In the genomic region with DNA sequence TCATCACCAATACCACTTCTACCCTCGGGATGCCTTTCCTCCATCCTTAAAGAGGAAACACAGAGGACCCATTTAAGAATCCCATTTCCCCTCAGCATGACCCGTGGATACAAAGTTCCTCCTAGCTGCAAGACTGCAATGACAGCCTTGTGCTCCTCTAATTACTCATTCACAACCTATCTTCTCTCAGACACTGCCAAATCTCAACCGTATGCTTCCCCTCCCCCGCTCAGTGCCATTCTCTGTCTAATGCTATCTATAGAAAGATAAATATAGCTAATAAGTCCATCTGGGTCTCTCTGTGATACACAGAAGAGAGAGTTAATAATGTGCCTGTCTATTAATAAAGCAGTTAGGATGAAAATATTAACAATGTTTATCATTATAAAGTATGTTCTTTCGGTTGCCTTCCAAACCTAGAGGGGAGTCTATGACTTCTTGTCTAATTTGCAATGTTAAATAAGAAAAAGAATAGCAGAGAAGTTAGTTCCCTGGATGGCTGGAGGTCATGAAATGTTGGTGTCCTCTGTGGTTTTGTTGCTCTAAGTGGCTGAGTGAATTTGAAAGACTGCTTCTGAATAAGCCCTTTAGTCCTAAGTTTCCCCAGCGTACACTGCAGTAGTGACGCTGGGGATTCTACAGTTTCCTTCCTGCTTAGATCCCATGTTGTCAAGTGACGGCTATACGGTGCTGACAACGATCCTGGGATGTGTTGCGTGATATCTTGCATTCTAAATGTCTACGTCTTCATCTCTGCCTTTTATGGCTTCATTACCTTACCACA, we compare ENCODE assay signal across 12 mouse cellular contexts.
DNase-seq lines count a peak whose midpoint lies in the region; ATAC-seq lines count a peak whose summit lies in the region.
"Had no signal": no experiment of that assay in that cellular context is flagged by ENCODE, and none has a peak within 500 bp of the region (broad histone marks: within the 10 kb centered on the region; RNA-seq: fewer than 3 reads in every experiment).

No protein-coding gene starts in this region.

- ATAC-seq in heart, embryonic 13.5 days (ENCODE audit: extremely low read depth, insufficient number of reproducible peaks, low FRiP score, low TSS enrichment): no peak
- ATAC-seq in heart, embryonic 12.5 days (ENCODE audit: insufficient number of reproducible peaks, low FRiP score): no peak
- no peak for ATAC-seq in midbrain, embryonic 14.5 days (ENCODE audit: low FRiP score, low TSS enrichment)
- ATAC-seq in midbrain, embryonic 11.5 days (ENCODE audit: low FRiP score): no peak
- ATAC-seq: Patski had no signal

- H3K4me2 ChIP-seq in heart, embryonic 13.5 days: 0 out of 2 replicates have a peak overlapping the region, but pooled peaks have one; percentile 20
- no peak overlapping the region for H3K4me2 ChIP-seq in heart, embryonic 12.5 days
- H3K4me2 ChIP-seq in midbrain, embryonic 14.5 days (ENCODE audit: low read length): no peak overlapping the region
- H3K4me2 ChIP-seq in midbrain, embryonic 11.5 days: no peak overlapping the region
- H3K4me2 ChIP-seq: neural tube, embryonic 13.5 days had no signal

- H3K36me3 ChIP-seq in heart, embryonic 13.5 days: no peaks in the 10 kb centered on the region
- no peaks in the 10 kb centered on the region for H3K36me3 ChIP-seq in heart, embryonic 12.5 days
- H3K36me3 ChIP-seq in midbrain, embryonic 14.5 days (ENCODE audit: control insufficient read depth, insufficient read depth, low read length): no peaks in the 10 kb centered on the region
- no peaks in the 10 kb centered on the region for H3K36me3 ChIP-seq in midbrain, embryonic 11.5 days (ENCODE audit: control insufficient read depth, insufficient read depth, low read length)
- H3K36me3 ChIP-seq: neural tube, embryonic 13.5 days had no signal

- 46% methylated on average over 12 of the region's 12 CpGs for WGBS in heart, embryonic 13.5 days
- WGBS in heart, embryonic 12.5 days: 56% methylated on average over 12 of the region's 12 CpGs
- WGBS in midbrain, embryonic 14.5 days: 62% methylated on average over 12 of the region's 12 CpGs
- WGBS in midbrain, embryonic 11.5 days: 84% methylated on average over 12 of the region's 12 CpGs

- H3K9me3 ChIP-seq in heart, embryonic 13.5 days: no peaks in the 10 kb centered on the region
- no peaks in the 10 kb centered on the region for H3K9me3 ChIP-seq in heart, embryonic 12.5 days (replicated peaks)
- H3K9me3 ChIP-seq in midbrain, embryonic 14.5 days (ENCODE audit: control insufficient read depth, low read length): no peaks in the 10 kb centered on the region
- H3K9me3 ChIP-seq in midbrain, embryonic 11.5 days (ENCODE audit: control insufficient read depth, low read length): no peaks in the 10 kb centered on the region
- H3K9me3 ChIP-seq: megakaryocyte, embryonic 14.5 days; neural tube, embryonic 13.5 days had no signal

- no peaks in the 10 kb centered on the region for H3K27me3 ChIP-seq in heart, embryonic 13.5 days (replicated peaks)
- no peaks in the 10 kb centered on the region for H3K27me3 ChIP-seq in heart, embryonic 12.5 days (replicated peaks)
- no peaks in the 10 kb centered on the region for H3K27me3 ChIP-seq in midbrain, embryonic 14.5 days (ENCODE audit: control insufficient read depth, insufficient read depth, low read length)
- no peaks in the 10 kb centered on the region for H3K27me3 ChIP-seq in midbrain, embryonic 11.5 days (ENCODE audit: control insufficient read depth, insufficient read depth, low read length)
- H3K27me3 ChIP-seq: megakaryocyte, embryonic 14.5 days; neural tube, embryonic 13.5 days; Patski had no signal

- no peak overlapping the region; the same call in 1 of the 2 replicates for H3K27ac ChIP-seq in heart, embryonic 13.5 days (replicated peaks)
- no peak overlapping the region for H3K27ac ChIP-seq in heart, embryonic 12.5 days (ENCODE audit: poor library complexity, severe bottlenecking)
- H3K27ac ChIP-seq in midbrain, embryonic 14.5 days (replicated peaks; ENCODE audit: low read depth, low read length): no peak overlapping the region
- H3K27ac ChIP-seq in midbrain, embryonic 11.5 days (ENCODE audit: low read depth, low read length): no peak overlapping the region
- H3K27ac ChIP-seq: neural tube, embryonic 13.5 days had no signal

- DNase-seq in midbrain, embryonic 14.5 days: peak; percentile 39
- DNase-seq in midbrain, embryonic 11.5 days (ENCODE audit: low spot score, missing footprints): no peak
- peak; percentile 53 to 60 for DNase-seq in cerebellum, postnatal 14 days
- DNase-seq in right cerebral cortex, postnatal 14 days: peak; percentile 12
- no peak for DNase-seq in retina, postnatal 1 day
- DNase-seq: adrenal gland, adult 8-10 months; lung, adult 2 months had no signal

- no peak overlapping the region for H3K9ac ChIP-seq in heart, embryonic 13.5 days
- H3K9ac ChIP-seq in heart, embryonic 12.5 days: no peak overlapping the region
- H3K9ac ChIP-seq in midbrain, embryonic 14.5 days (replicated peaks; ENCODE audit: low read length): no peak overlapping the region
- no peak overlapping the region for H3K9ac ChIP-seq in midbrain, embryonic 11.5 days (ENCODE audit: low read length)
- H3K9ac ChIP-seq: neural tube, embryonic 13.5 days had no signal

- H3K4me3 ChIP-seq in heart, embryonic 13.5 days: no peak overlapping the region
- no peak overlapping the region for H3K4me3 ChIP-seq in heart, embryonic 12.5 days
- H3K4me3 ChIP-seq in midbrain, embryonic 14.5 days (replicated peaks; ENCODE audit: low read depth, low read length): no peak overlapping the region
- H3K4me3 ChIP-seq in midbrain, embryonic 11.5 days (ENCODE audit: low read depth, low read length): no peak overlapping the region
- H3K4me3 ChIP-seq: megakaryocyte, embryonic 14.5 days; neural tube, embryonic 13.5 days had no signal

- H3K4me1 ChIP-seq in heart, embryonic 13.5 days: peaks cover 17% of the 10 kb centered on the region
- peaks cover 10% of the 10 kb centered on the region for H3K4me1 ChIP-seq in heart, embryonic 12.5 days (replicated peaks)
- no peaks in the 10 kb centered on the region for H3K4me1 ChIP-seq in midbrain, embryonic 14.5 days (ENCODE audit: control insufficient read depth, insufficient read depth, low read length)
- H3K4me1 ChIP-seq in midbrain, embryonic 11.5 days (ENCODE audit: control insufficient read depth, insufficient read depth, low read length): no peaks in the 10 kb centered on the region
- H3K4me1 ChIP-seq: megakaryocyte, embryonic 14.5 days had no signal

Comparison
In these comparisons a context has a peak if more than half of its experiments do, and no peak if none do; other contexts are left out.
1. DNase-seq: peak in midbrain, embryonic 14.5 days (single experiment), cerebellum, postnatal 14 days (2 of 2) and right cerebral cortex, postnatal 14 days (single experiment); none in midbrain, embryonic 11.5 days (single experiment) and retina, postnatal 1 day (single experiment).